Mouse (Mus musculus) intestine, embryonic 16.5 days (tissue): ENCODE results near the gene Aldh2. TPM values are rescaled to one million over a fixed set of nuclear protein-coding genes. Genes with fewer than 3 reads are reported as not detected.
A peak's percentile ranks its signal among the peaks of the same experiment; 100 is the strongest.

Experiments used
- ATAC-seq: fragments of 200-750 bp; cut with Nextera tagmentation; 2 replicates; pipeline ENCODE4 v1.8.0; 2017; ENCODE audit warnings: moderate TSS enrichment, moderate library complexity
- H3K27ac ChIP-seq: fragments of 300-500 bp; sonication (generic); 2 replicates; pipeline ENCODE4 v1.5.1; 2014; ENCODE audit warnings: mild to moderate bottlenecking, low read length
- H3K27me3 ChIP-seq: fragments of 300-500 bp; sonication (generic); replicated peaks from 2 replicates; pipeline ENCODE4 v1.6.1; 2014; ENCODE audit warnings: low read length, control low read depth, mixed read lengths; ENCODE audit not compliant: control insufficient read depth, insufficient read depth
- H3K36me3 ChIP-seq: fragments of 300-500 bp; sonication (generic); 2 replicates; pipeline ENCODE4 v1.6.1; 2014; ENCODE audit warnings: low read length, control low read depth; ENCODE audit not compliant: control insufficient read depth, insufficient read depth
- H3K4me1 ChIP-seq: fragments of 300-500 bp; sonication (generic); 2 replicates; pipeline ENCODE4 v1.6.1; 2014; ENCODE audit warnings: low read length, control low read depth, mixed read lengths; ENCODE audit not compliant: control insufficient read depth, insufficient read depth
- H3K4me2 ChIP-seq: fragments of 300-500 bp; sonication (generic); 2 replicates; pipeline ENCODE4 v1.6.1; 2014; ENCODE audit warnings: low read depth, low read length, control low read depth
- H3K4me3 ChIP-seq: fragments of 300-500 bp; sonication (generic); 2 replicates; pipeline ENCODE4 v1.5.1; 2014; ENCODE audit warnings: mild to moderate bottlenecking, low read length
- H3K9ac ChIP-seq: fragments of 300-500 bp; sonication (generic); 2 replicates; pipeline ENCODE4 v1.6.1; 2014; ENCODE audit warnings: low read depth, low read length
- H3K9me3 ChIP-seq: fragments of 300-500 bp; sonication (generic); 2 replicates; pipeline ENCODE4 v1.6.1; 2016; ENCODE audit warnings: low read length, control low read depth; ENCODE audit not compliant: control insufficient read depth
- WGBS: fragments of 180-500 bp; shearing (Covaris S2); extraction: QIAGEN DNeasy Blood & Tissue Kit; methylation state at CpG from one replicate; pipeline ENCODE4 v1.1.7; 2014; 5-methylcytosine and 5-hydroxymethylcytosine counted together
- polyA plus RNA-seq: library from polyadenylated mRNA; unstranded; fragments of >200 nt; fragmentation: Nextera tagmentation; extraction: Ambion mirVana; gene quantifications from 2 replicates; pipeline ENCODE4 v1.2.1, GENCODE M21; 2015

The Aldh2 gene
- polyA plus RNA-seq, 1 experiment from 2014 or later = 236 TPM

- Histone ChIP-seq H3K4me1 (peaks cover 18% of the 10 kb centered on the region), H3K9ac (peak within 1 kb of the TSS; percentile 98), H3K27me3 (no peaks in the 10 kb centered on the region), H3K4me2 (peak within 1 kb of the TSS; percentile 88), H3K4me3 (peak within 1 kb of the TSS; percentile 100), H3K36me3 (no peaks in the 10 kb centered on the region), H3K27ac (peak within 1 kb of the TSS; percentile 95), H3K9me3 (no peaks in the 10 kb centered on the region)
- ATAC-seq = peak; percentile 77
- WGBS = under 1% methylated on average over 68 of the region's 97 CpGs
Measured at GRCm38 (mm10) chr5:121544910-121545792, 48.5 kb downstream of the Aldh2 start, which contains the start of the genes Adam1a and Gm42878. Gene Adam1a (minus strand): TSS chr5:121545482. Gene Gm42878 (minus strand): TSS chr5:121545482.

DNA sequence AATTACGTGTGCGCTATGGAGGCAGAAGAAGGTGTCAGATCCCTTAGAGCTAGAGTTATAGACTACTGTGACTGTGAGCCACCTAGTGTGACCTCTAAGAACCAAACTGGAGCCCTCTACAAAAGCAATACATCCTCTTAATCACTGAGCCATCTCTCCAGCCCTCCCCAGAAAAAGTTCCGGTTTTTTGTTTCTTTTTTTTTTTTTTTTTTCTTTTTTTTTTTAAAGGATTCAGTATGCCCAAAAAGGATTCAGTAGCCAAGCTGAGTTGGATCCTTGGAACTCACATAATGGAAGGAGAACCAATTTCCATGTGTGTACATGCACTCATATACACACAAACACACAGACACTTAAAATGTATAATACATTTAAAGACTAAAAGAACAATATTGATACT is 50.3 kb downstream of the Aldh2 start:
- Histone ChIP-seq H3K4me1 (peaks cover 18% of the 10 kb centered on the region), H3K4me2 (no peak overlapping the region), H3K27me3 (no peaks in the 10 kb centered on the region), H3K36me3 (no peaks in the 10 kb centered on the region), H3K27ac (no peak overlapping the region), H3K9ac (no peak overlapping the region), H3K4me3 (no peak overlapping the region), H3K9me3 (no peaks in the 10 kb centered on the region)
- no peak for ATAC-seq
- WGBS = 72% methylated on average over 3 of the region's 3 CpGs

GRCm38 (mm10) chr5:121541235-121541634 is 52.4 kb downstream of the Aldh2 start:
- no peaks in the 10 kb centered on the region for H3K9me3 ChIP-seq
- 73% methylated on average over 7 of the region's 7 CpGs for WGBS
- peaks cover 13% of the 10 kb centered on the region for H3K4me1 ChIP-seq
- H3K36me3 ChIP-seq = 0 out of 2 replicates have a peak, but pooled peaks cover 4% of the 10 kb centered on the region
- no peaks in the 10 kb centered on the region for H3K27me3 ChIP-seq
- no peak overlapping the region for H3K4me3 ChIP-seq
- no peak for ATAC-seq
- no peak overlapping the region for H3K9ac ChIP-seq
- H3K27ac ChIP-seq = no peak overlapping the region
- H3K4me2 ChIP-seq = no peak overlapping the region

- Histone ChIP-seq H3K4me3 (no peak overlapping the region), H3K27ac (no peak overlapping the region), H3K27me3 (no peaks in the 10 kb centered on the region), H3K36me3 (peaks cover 8% of the 10 kb centered on the region; the same call in 1 of the 2 replicates), H3K9ac (no peak overlapping the region), H3K4me1 (peaks cover 13% of the 10 kb centered on the region), H3K4me2 (no peak overlapping the region), H3K9me3 (no peaks in the 10 kb centered on the region)
- ATAC-seq = no peak
- 86% methylated on average over 5 of the region's 5 CpGs for WGBS
Measured at GRCm38 (mm10) chr5:121540066-121540465, 53.6 kb downstream of the Aldh2 start.

- Histone ChIP-seq H3K4me3 (no peak overlapping the region), H3K9me3 (no peaks in the 10 kb centered on the region), H3K9ac (no peak overlapping the region), H3K4me2 (no peak overlapping the region), H3K27ac (no peak overlapping the region), H3K36me3 (peaks cover 13% of the 10 kb centered on the region; the same call in 1 of the 2 replicates), H3K27me3 (no peaks in the 10 kb centered on the region), H3K4me1 (0 out of 2 replicates have a peak, but pooled peaks cover 2% of the 10 kb centered on the region)
- 84% methylated on average over 2 of the region's 2 CpGs for WGBS
- ATAC-seq = no peak
Measured at GRCm38 (mm10) chr5:121537588-121537987, 56.0 kb downstream of the Aldh2 start.

DNA sequence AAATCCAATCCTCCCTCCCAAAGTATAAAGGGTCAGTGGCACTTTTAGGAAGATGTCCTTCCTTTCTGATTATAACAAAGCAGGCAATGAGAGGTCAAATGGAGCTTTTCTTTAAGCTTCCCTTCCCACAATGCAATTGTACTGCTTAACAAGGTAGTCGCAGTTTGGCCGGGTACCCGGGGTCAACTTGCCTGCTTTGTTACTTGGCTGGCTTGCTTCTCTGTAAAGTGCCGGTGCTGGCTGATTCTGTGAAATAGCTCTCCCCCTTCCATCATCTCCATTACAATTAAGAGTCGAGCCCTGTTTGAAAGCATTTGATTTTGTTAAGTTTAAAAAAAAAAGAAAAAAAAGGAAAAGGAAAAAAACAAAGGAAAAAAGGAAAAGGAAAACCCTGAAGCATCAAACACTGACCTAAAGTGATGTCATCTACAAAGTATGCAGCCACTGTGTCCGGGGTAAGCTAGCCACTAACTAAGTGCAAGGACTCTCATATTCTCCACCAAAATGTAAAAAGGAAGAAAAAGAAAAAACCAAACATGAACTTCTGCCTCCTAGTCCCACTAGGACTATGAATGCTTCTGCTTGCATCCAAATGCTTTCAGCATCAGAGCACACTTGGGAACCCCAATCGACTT is 56.6 kb downstream of the Aldh2 start:
- Histone ChIP-seq H3K27ac (no peak overlapping the region), H3K27me3 (no peaks in the 10 kb centered on the region), H3K4me1 (no peaks in the 10 kb centered on the region), H3K36me3 (peaks cover 17% of the 10 kb centered on the region), H3K4me3 (no peak overlapping the region), H3K9me3 (no peaks in the 10 kb centered on the region), H3K4me2 (no peak overlapping the region), H3K9ac (no peak overlapping the region)
- 69% methylated on average over 7 of the region's 7 CpGs for WGBS
- no peak for ATAC-seq

GRCm38 (mm10) chr5:121535116-121535515 is 58.5 kb downstream of the Aldh2 start:
- Histone ChIP-seq H3K36me3 (peaks cover 18% of the 10 kb centered on the region), H3K27me3 (no peaks in the 10 kb centered on the region)
- ATAC-seq = no peak

GRCm38 (mm10) chr5:121534521-121534920 is 59.1 kb downstream of the Aldh2 start:
- 93% methylated on average over 5 of the region's 5 CpGs for WGBS

More at GRCm38 (mm10) chr5:121535116-121535515, 58.5 kb downstream of the Aldh2 start:
- WGBS = 84% methylated on average over 3 of the region's 3 CpGs
- Histone ChIP-seq H3K27ac (no peak overlapping the region), H3K4me2 (no peak overlapping the region), H3K4me1 (no peaks in the 10 kb centered on the region), H3K9ac (no peak overlapping the region), H3K9me3 (no peaks in the 10 kb centered on the region), H3K4me3 (no peak overlapping the region)

GRCm38 (mm10) chr5:121526961-121527360 is 66.7 kb downstream of the Aldh2 start:
- 75% methylated on average over 8 of the region's 8 CpGs for WGBS

More at GRCm38 (mm10) chr5:121534521-121534920, 59.1 kb downstream of the Aldh2 start:
- H3K4me3 ChIP-seq = no peak overlapping the region
- H3K9me3 ChIP-seq = no peaks in the 10 kb centered on the region
- no peak overlapping the region for H3K27ac ChIP-seq
- H3K4me1 ChIP-seq = no peaks in the 10 kb centered on the region
- no peak for ATAC-seq
- no peaks in the 10 kb centered on the region for H3K27me3 ChIP-seq
- no peak overlapping the region for H3K9ac ChIP-seq
- peaks cover 24% of the 10 kb centered on the region for H3K36me3 ChIP-seq
- H3K4me2 ChIP-seq = no peak overlapping the region

More at GRCm38 (mm10) chr5:121526961-121527360, 66.7 kb downstream of the Aldh2 start:
- H3K4me2 ChIP-seq = no peak overlapping the region
- no peaks in the 10 kb centered on the region for H3K4me1 ChIP-seq
- peaks cover 28% of the 10 kb centered on the region for H3K36me3 ChIP-seq
- no peaks in the 10 kb centered on the region for H3K9me3 ChIP-seq
- no peak for ATAC-seq
- no peaks in the 10 kb centered on the region for H3K27me3 ChIP-seq
- H3K27ac ChIP-seq = no peak overlapping the region
- no peak overlapping the region for H3K4me3 ChIP-seq
- H3K9ac ChIP-seq = no peak overlapping the region
